Mouse (Mus musculus) liver, embryonic 14.5 days (tissue): ENCODE data around the gene Lbhd1. TPM values are rescaled to one million over a fixed set of nuclear protein-coding genes. Genes with fewer than 3 reads are reported as not detected.

Experiments
- ATAC-seq: fragments of 200-750 bp; cut with Nextera tagmentation; 2 replicates; pipeline ENCODE4 v1.8.0; 2017; ENCODE audit warnings: moderate number of reproducible peaks, mild to moderate bottlenecking, moderate library complexity; ENCODE audit not compliant: insufficient read depth
- DNase-seq, 3 experiments: peaks; one replicate each; pipeline ENCODE4 v3.0.0-alpha.2; 2012 to 2013; ENCODE audit warnings: low read depth in 3 of 3, low spot score in 3 of 3
- H3K27ac ChIP-seq: fragments of 300-500 bp; sonication (generic); 2 replicates; pipeline ENCODE4 v1.5.1; 2014; ENCODE audit warnings: moderate library complexity, mild to moderate bottlenecking, control low read depth, inconsistent platforms
- H3K27me3 ChIP-seq: fragments of 300-500 bp; sonication (generic); 2 replicates; pipeline ENCODE4 v1.6.1; 2014; ENCODE audit warnings: mild to moderate bottlenecking, low read length, moderate library complexity; ENCODE audit not compliant: control insufficient read depth, insufficient read depth
- H3K36me3 ChIP-seq: fragments of 300-500 bp; sonication (generic); replicated peaks from 2 replicates; pipeline ENCODE4 v1.6.1; 2014; ENCODE audit warnings: low read depth; ENCODE audit not compliant: control insufficient read depth, insufficient read depth
- H3K4me1 ChIP-seq, 2 experiments: fragments of 200-500 bp in 1 of 2; fragments of 300-500 bp in 1 of 2; sonication (generic) in 1 of 2; replicated peaks; 2 replicates each; pipeline ENCODE4 v1.6.1; 2012 to 2014; ENCODE audit warnings: antibody characterized with exemption in 1 of 2, inconsistent platforms in 1 of 2, low read length in 1 of 2; ENCODE audit not compliant: control insufficient read depth in 2 of 2, insufficient read depth in 2 of 2
- H3K4me2 ChIP-seq: fragments of 300-500 bp; sonication (generic); 2 replicates; pipeline ENCODE4 v1.6.1; 2014; ENCODE audit warnings: low read depth, mild to moderate bottlenecking, control low read depth, moderate library complexity
- H3K4me3 ChIP-seq, 2 experiments: fragments of 200-500 bp in 1 of 2; fragments of 300-500 bp in 1 of 2; sonication (generic) in 1 of 2; 2 replicates each; pipeline ENCODE4 v1.5.1; 2012 to 2014; ENCODE audit warnings: low read depth in 2 of 2, low read length in 2 of 2, mild to moderate bottlenecking in 2 of 2, control low read depth in 1 of 2, inconsistent platforms in 1 of 2, moderate library complexity in 1 of 2; ENCODE audit not compliant: insufficient read depth in 1 of 2
- H3K9ac ChIP-seq: fragments of 300-500 bp; sonication (generic); replicated peaks from 2 replicates; pipeline ENCODE4 v1.6.1; 2014; ENCODE audit warnings: mild to moderate bottlenecking, control low read depth, moderate library complexity
- H3K9me3 ChIP-seq: fragments of 300-500 bp; sonication (generic); 2 replicates; pipeline ENCODE4 v1.6.1; 2016; ENCODE audit warnings: low read length, mixed read lengths; ENCODE audit not compliant: control insufficient read depth
- CTCF ChIP-seq: IDR thresholded peaks from 2 replicates; pipeline ENCODE4 v1.5.1; 2016; ENCODE audit warnings: antibody characterized with exemption, low read depth, control low read depth
- EP300 ChIP-seq: IDR thresholded peaks from 2 replicates; pipeline ENCODE4 v1.6.1; 2016; ENCODE audit warnings: antibody characterized with exemption, low read depth
- WGBS: fragments of 180-500 bp; shearing (Covaris S2); extraction: QIAGEN DNeasy Blood & Tissue Kit; methylation state at CpG from one replicate; pipeline ENCODE4 v1.1.7; 2014; ENCODE audit not compliant: insufficient replicate concordance; 5-methylcytosine and 5-hydroxymethylcytosine counted together
- polyA plus RNA-seq, 2 experiments: library from polyadenylated mRNA; depleted of rRNA in 1 of 2; stranded (reverse) in 1 of 2; unstranded in 1 of 2; fragments of >200 nt; fragmentation: Nextera tagmentation in 1 of 2; extraction: Ambion mirVana in 1 of 2; gene quantifications; 2 replicates each; pipeline versions ENCODE4 v1.2.1 to v1.2.3; 2012 to 2014

Lbhd1 gene
- polyA plus RNA-seq, 2 experiments = 3.7 to 43.7 TPM

DNA sequence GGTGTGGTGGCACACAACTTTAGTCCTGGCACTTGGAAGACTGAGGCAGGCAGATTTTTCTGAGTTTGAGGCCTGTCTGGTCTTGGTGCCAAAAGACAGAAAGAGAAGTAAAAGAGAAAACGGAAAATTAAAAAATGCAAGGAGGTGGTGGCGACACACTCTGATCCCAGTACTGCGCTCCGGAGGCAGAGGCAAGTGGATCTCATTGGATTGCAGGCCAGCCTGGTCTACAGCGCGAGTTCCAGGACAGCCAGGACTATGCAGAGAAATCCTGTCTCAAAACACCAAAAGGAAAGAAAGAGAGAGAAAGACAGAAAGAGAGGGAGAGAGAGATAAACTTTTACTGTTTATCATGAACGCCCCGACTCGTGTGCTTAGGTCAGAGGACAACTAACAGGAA, 12.7 kb upstream of the Lbhd1 start:
- Histone ChIP-seq H3K4me2 (peak overlapping the region; percentile 70), H3K9me3 (no peaks in the 10 kb centered on the region), H3K27ac (peak overlapping the region; percentile 75), H3K27me3 (no peaks in the 10 kb centered on the region), H3K4me3 (peak overlapping the region; percentile 81 to 97), H3K4me1 (peaks cover 9 to 10% of the 10 kb centered on the region in 2 experiments), H3K36me3 (peaks cover 23% of the 10 kb centered on the region), H3K9ac (peak overlapping the region; percentile 98)
- no peak for DNase-seq
- peak; percentile 19 for ATAC-seq
- 24% methylated on average over 9 of the region's 9 CpGs for WGBS
- TF ChIP-seq EP300 (no peak), CTCF (no peak)

DNA sequence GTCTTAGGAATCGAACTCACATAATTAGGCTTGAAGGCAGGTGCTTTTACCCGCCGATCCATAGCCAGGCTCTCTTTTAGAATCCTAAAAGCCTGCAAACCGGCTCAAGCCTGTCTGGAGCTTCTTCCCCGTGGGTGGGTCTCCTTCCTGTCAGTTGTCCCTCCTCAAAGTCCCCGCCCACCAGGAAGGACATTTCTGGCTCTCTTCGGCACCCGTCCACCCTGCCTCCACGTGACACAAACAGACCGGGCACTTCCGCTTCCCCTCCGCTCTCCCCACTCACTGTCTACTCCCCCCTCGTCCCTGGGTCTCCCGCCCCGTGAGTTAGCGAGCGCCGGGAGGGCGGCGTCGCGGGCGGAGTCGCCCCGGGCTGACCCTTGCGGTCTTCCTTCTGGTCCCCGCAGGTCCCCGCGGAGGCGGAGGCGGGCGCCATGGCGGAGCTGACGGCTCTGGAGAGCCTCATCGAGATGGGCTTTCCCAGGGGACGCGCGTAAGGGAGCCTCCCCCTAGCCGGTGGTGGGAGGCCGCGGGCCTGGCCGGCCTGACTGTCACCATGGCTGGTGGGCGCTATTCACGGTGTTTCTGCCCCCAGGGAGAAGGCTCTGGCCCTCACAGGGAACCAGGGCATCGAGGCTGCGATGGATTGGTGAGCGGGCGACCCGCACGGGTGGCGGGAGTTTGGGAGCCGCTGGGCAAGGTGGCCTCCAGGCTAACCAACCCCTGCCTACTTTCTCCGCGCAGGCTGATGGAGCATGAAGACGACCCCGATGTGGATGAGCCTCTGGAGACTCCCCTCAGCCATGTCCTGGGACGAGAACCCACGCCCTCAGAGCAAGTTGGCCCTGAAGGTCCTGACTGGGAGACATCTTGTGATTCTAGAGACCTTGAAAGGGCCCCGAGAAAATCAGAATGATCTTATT, 12.0 kb upstream of the Lbhd1 start, which contains the start of gene Ubxn1:
Ubxn1 (plus strand) TSS at position 230 of the 920 bp plus-strand sequence.
- peak within 1 kb of the TSS; percentile 70 for H3K4me2 ChIP-seq
- no peaks in the 10 kb centered on the region for H3K9me3 ChIP-seq
- WGBS = under 1% methylated on average over 58 of the region's 59 CpGs
- H3K4me3 ChIP-seq = peak within 1 kb of the TSS; percentile 81 to 97
- peak; percentile 97 for ATAC-seq
- H3K4me1 ChIP-seq = peaks cover 9 to 10% of the 10 kb centered on the region in 2 experiments
- peak within 1 kb of the TSS; percentile 98 for H3K9ac ChIP-seq
- peak; percentile 94 to 96 (median 95) for DNase-seq
- H3K36me3 ChIP-seq = peaks cover 25% of the 10 kb centered on the region
- TF ChIP-seq EP300 = peak; percentile 42
- TF ChIP-seq CTCF = no peak
- no peaks in the 10 kb centered on the region for H3K27me3 ChIP-seq
- peak within 1 kb of the TSS; percentile 81 for H3K27ac ChIP-seq

DNA sequence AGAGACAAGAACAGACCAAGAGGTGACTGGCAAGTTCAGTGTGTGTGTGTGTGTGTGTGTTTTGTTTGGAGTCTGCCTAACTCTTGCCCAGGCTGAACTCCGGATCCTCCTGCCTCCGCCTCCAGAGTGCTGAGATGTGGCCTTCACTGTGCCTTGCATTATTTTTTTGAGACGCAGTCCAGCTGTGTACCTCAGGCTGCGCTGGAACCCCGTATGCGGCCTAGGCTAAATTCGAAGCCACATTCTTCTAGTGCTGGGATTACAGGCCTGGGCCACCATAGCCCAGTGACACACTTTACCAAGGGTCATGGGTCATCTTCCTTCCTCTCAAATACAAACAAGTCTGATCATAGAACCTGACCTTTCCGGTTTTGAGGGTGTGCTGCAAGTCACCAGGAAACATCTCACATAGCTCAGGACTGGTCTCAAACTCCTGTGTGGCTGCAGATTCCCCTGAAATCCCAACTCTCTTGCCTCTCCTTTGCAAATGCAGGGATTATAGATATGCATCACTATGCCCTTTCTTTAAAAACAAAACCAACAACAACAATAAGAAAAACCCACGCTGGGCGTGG, 11.2 kb upstream of the Lbhd1 start:
- peaks cover 9 to 10% of the 10 kb centered on the region in 2 experiments for H3K4me1 ChIP-seq
- H3K4me2 ChIP-seq = peak overlapping the region; percentile 70
- peak overlapping the region; percentile 98 for H3K9ac ChIP-seq
- peak overlapping the region; percentile 81 for H3K27ac ChIP-seq
- WGBS = 66% methylated on average over 10 of the region's 10 CpGs
- TF ChIP-seq CTCF = no peak
- TF ChIP-seq EP300 = no peak
- H3K9me3 ChIP-seq = no peaks in the 10 kb centered on the region
- DNase-seq = no peak
- no peaks in the 10 kb centered on the region for H3K27me3 ChIP-seq
- H3K36me3 ChIP-seq = peaks cover 31% of the 10 kb centered on the region
- peak overlapping the region; percentile 81 to 97 for H3K4me3 ChIP-seq
- ATAC-seq = no peak

DNA sequence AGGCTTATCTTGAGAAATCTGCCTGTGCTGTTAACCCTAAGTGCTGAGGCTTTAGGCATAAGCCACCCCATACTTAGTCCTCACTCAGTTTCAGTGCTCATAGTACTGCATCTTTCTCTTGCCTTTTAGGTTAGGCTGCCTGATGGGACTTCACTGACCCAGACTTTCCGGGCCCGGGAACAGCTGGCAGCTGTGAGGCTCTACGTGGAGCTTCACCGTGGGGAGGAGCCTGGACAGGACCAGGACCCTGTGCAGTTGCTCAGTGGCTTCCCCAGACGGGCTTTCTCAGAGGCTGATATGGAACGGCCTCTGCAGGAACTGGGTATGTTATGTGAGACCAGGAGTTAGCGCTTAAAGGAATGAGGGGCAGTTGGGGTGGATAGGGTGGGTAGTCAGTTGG, 8.5 kb upstream of the Lbhd1 start:
- Histone ChIP-seq H3K4me2 (no peak overlapping the region), H3K4me3 (no peak overlapping the region), H3K4me1 (peaks cover 13 to 16% of the 10 kb centered on the region in 2 experiments), H3K27me3 (no peaks in the 10 kb centered on the region), H3K9me3 (no peaks in the 10 kb centered on the region), H3K9ac (no peak overlapping the region), H3K36me3 (peaks cover 31% of the 10 kb centered on the region), H3K27ac (no peak overlapping the region)
- no peak for DNase-seq
- ATAC-seq = no peak
- TF ChIP-seq EP300 (no peak), CTCF (no peak)
- 85% methylated on average over 7 of the region's 7 CpGs for WGBS
